Mouse (Mus musculus) adrenal gland, postnatal 14 days (tissue): ENCODE measurements around the gene Abcb5. TPM values are rescaled to one million over a fixed set of nuclear protein-coding genes. Genes with fewer than 3 reads are reported as not detected.

Experiments used
- DNase-seq: peaks from one replicate; pipeline ENCODE4 v3.0.0; 2021; ENCODE audit warnings: mixed read lengths
- total RNA-seq: library from RNA; stranded (reverse); gene quantifications from 2 replicates; pipeline ENCODE4 v1.2.3, GENCODE M21; 2021

The Abcb5 gene
- total RNA-seq, 1 experiment from 2014 or later = 0.19 TPM

DNA sequence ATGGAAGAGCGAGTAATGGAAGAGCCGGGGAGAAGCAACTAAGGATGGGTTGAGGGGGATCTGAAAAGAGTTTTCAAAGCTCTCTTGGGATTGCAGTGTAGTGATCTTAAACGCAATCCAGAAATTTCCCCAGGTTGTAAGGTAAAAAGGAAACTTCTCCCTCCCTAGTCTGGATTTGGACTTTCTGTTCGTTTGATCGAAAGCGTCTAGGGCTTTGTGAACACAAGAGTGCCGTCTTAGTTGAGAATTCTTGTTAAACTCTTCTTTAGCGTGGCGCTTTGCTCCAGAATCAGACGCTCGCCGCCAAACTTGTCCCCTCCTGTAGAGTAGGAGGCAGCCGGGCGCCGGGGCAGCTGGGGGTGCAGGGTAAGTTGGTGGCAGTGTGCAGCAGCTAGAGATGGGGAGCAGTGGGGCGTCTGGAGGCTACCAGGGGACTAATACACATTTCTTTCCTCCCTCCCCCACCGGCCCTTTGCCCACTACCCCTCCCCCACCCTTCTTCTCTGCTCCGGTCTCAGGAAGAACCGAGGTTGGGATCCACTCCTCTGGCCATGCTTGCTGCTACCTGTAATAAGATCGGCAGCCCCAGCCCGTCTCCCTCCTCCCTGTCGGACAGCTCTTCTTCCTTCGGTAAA is 118.2 kb downstream of the Abcb5 start:
- no peak for DNase-seq

DNA sequence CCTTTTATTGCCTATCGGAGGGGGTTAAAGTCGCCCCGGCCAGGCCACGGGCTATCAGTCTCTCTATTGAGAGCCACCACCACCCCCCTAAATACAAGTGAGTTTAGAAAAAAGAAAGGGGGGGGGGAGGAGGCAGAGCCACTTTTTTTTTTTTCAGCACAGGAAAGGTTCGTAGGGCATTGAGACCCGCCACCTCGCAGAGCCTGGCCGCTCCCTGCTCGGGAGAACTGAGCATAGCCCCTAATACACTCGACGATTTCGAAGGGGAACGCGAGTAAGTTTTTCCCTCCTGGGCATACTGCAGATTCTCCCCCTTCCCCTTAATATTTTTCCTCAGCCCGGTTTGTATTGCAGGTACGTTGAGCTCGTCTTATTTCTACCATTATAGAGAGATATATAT is 118.8 kb downstream of the Abcb5 start:
- no peak for DNase-seq

DNA sequence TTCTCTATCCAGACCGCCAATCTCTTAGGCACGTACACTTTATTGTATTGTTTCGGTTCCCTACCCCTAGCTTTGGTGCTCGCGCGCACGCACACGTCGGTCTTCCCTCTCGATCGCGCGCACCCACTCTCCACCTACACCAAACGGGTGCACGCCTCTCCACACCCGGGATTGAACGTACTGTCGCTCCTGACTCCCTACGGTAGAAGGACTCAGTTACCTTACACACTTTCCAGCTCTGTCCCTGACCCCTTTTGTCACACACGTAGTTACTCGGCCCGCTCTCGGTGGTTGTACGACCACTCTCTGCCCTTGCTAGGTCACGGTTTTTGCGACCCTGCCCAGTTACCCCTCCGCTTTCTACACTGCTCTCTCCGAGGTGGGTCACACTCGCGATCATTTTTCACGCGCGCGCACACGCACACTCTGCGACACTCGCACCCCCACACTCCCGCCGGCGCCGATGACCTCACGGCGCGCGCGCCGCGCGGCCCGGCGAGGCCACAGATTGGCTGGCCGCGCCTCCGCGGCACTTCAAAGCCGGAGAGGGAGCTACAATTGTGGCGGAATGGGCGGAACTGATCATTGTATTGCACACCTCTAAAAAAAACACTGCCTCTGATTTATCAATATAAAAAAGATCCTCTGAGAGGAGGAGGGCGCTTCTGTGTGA is 119.4 kb downstream of the Abcb5 start:
- peak; percentile 69 for DNase-seq

DNA sequence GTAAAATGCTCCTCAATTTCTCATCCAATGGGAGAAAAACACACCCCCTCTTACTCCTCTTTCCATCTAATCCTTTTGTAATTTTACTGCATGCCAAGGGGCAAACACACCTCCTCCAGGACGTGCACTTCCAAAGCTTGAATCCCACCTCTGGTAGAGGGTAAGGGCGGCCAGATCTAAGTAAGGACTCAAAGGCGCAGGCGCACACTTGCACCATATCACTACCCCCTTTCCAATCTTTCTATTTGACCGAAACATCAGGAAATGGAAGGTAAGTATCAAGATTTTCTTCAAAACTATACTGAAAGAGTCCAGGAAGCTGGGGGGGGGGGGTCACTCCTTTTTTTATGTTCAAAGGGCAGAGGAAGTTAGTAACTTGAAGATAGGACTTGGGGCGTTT is 120.0 kb downstream of the Abcb5 start, which contains the start of gene Sp8:
Gene Sp8, plus strand, starts transcription at position 109 of the 400 bp plus-strand sequence.
- no peak for DNase-seq

DNA sequence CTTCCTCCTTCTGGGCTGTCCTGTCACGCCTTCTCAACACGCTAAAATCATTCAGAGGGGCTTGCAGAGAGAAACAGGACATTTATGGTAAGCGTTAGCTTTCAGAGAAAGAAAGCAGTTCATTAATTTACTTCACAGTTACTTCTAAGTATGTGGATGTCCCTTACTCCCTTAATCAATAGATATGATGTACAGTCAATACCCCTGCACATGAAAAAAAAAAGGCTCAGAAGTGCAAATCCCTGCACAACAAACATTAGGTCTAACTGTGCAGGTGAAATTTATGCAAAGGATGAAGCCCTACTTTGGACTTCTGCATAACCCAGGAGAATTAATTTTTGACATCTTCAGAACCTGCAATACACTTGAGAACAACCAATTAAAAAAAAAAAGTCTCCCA is 120.9 kb downstream of the Abcb5 start:
- DNase-seq = no peak

DNA sequence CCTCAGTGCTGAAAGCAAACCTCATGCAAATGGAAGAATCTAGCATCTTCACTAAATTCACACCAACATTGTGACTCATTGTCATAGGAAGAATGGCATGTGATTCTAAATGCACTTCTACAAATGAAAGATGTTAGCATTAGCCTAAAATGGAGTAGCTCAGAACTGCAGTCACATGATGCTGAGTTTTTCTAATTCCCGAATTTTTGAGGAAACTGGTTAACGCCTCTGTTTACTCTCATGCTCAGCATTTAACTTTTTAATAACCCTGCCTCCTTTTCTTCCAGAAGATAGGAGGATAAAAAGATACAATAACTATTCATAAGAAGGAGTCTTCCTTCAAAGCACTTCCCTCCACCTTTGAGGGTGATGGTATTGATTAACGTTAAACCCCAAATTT is 121.4 kb downstream of the Abcb5 start:
- no peak for DNase-seq

DNA sequence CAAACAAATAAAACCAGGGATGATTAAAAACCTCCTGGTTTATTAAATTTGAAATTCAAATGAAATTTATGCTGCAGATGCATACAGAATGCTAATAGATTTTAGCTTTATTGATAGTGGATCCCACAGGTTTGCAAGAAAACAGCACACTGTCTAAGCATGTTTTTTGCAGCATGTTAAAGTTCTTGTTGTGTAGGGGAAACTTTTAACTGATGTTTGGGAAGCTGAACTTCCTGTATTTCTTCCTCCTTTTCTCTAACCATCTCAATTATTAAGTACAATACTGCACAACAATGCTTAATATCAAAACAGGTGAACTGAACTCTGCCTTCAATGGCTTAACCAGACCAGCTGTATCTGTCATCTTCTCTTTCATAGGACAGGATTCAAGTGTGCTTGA is 122.1 kb downstream of the Abcb5 start:
- no peak for DNase-seq

DNA sequence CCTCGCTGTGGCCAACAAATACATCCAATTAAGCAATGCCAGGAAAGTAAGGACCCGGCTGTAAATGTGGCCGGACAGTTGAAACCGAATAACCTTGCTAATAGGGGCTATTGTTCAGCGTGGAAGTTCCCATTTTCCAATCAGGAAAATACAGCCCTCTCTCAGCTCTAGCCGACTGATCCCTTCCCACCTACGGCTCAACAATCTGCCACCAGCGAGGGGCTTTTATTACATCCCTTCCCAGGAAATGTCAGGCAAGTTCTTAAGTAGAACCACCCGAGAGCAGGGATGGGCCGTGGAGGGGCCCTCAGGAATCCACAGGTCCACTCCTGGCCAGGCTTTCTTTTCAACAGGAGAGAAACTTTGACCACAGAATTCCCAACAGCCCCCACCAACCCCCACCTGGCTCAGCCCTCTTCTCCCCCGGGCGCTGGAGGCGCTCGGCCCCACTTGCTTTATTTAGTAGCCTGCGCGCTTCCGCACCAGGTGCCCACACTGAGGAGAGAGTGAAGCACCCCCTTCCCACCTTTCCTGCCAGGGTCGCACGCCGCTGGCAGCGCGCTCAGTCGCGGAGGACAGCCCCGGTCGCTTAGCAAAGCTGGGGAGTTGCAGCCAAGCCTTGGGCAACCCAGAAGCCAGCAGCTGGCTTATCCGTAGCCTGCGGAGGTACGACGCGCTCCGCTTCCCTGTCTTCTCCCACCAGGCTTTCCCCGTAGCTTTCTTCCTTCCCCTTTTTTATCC is 123.4 kb downstream of the Abcb5 start:
- no peak for DNase-seq

DNA sequence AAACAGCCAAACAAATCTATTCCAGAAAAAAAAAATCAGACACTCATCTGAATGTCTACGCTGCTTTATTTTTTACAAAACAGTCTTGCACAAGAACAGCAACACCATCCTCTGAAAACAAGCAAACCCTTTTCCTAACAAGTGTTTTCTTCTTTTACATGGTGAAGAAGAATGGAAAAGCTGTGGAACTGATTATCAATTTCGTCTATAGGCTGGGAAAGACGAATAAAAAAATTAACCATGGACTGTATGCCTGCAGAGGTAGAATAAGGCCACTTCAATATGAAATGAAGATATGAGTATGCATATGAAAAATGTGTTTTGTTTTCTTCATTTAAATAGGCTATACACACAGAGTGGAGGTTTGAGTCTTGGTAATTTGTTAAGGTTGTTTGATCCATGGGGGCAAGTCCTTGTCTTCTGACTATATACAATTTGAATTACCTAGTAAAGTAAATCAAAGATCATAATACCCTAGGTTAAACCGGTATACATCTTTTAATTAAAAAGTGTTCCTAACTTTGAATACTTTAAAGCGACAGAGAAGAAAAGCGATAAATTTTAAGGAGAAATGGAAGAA is 124.2 kb downstream of the Abcb5 start:
- no peak for DNase-seq

DNA sequence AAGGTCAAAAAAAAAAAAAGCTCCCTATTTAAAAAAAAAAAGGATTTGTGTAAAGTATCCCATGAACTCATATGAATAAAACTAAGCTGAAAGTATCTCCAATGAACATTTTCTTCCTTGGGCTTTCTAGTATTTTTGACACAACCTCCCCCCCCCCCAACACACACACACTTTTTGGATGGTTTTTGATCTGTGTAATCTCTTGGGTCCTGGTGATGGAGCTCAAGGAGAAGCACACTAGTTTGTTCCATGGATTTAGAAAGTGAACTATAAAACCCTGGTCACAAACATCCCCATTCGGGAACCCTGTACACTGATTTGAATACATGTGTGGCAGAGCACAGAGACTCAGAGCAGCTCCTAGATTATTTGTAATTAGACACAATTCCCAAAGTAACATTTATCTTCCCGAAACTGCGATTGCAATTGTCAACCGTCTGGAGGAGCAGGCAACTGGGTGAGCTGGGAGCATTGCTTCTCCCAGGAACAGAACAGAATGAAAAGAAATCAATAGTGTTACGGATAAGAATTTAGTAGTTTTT is 124.8 kb downstream of the Abcb5 start:
- DNase-seq = no peak

DNA sequence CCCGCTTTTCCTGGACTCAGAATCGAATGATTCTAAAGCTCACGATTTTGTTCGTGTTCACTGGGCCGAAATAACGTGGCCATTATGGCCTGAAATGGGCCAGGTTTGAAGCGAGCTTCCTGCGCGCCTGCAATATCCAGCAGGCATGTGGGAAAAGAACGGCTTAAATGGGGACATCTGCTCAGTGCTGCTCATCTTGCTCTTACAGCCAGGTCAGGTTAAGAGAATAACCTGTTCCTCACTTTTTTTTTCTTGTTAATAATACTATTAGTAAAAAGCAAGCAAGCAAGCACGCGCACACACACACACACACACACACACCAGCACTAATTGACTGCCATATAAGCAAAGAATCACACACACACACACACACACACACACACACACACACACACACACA is 125.4 kb downstream of the Abcb5 start:
- no peak for DNase-seq

DNA sequence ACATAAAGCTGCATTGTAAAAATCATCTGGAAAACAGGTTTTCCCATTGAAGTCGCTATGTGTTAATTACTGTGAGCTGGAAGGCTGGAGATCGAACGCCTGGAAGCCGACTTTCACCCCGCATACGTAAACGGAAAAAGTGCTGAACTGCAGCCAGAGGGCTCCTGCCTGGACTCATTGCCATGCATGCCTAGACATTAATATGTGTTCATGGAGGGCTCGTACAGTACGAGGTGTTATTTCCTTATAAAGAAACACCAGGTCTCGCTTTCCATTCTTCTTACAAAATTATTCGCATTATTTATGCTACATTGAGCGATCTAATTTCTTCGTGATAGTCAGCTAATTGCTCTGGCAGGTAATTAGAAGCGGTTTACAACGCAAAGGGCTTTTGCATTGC is 125.9 kb downstream of the Abcb5 start:
- no peak for DNase-seq

DNA sequence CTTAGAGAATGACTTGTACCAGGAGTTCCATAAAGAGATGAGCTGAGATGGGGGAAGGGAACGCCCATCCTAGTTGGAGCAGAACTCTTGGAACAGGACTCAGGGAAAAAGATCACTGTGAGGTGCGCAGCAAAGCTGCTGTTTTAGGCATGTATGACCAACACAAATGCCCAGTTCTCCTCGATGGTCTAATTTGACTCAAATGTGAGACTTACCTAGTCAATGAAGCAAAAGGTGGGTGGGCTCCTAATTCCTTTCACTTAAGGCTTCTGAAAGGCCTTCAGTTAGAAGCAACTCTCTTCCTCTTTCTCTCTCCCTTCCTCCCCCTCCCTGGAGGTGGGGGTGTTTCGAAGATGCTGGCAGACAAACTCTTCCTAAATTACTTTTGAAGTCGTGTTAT is 126.8 kb downstream of the Abcb5 start:
- DNase-seq = no peak

DNA sequence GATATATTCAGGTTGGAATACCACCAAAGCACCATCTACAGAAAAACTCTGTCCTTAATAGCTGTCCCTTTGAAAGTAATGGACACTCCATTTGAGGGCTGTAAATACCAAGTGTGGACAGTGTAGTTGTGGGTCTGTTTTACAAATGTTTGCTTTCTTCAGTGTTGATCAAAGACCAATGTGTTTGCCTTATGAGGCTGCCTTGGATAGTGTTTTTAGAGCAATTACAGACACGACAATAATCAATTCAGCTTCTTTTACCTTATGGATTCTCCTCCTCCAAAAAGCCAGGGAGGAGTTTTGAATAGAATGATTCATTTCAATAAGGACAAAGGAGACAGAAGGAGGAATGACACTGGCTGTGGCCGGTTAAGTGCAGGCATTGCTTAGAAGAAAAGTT is 128.0 kb downstream of the Abcb5 start:
- DNase-seq = no peak

DNA sequence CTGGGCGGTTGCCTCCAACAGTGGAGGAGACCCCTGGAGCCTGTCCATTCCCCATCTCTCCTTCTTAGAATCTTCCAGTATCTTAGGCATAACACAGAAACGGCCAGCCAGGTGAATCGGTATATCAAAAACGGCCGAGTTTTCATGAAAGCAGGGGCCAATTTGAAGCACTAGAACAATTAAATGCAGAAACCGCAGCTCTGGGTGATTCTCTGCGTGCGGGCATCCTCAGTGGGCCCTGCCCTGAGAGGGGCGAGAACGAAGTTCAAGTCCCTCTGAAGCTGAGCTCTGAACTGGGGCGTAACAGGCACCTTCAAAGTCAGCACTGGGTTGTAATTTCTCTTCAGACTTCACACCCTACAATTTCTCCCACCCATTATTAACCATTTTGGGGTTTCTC is 128.9 kb downstream of the Abcb5 start:
- DNase-seq = no peak

DNA sequence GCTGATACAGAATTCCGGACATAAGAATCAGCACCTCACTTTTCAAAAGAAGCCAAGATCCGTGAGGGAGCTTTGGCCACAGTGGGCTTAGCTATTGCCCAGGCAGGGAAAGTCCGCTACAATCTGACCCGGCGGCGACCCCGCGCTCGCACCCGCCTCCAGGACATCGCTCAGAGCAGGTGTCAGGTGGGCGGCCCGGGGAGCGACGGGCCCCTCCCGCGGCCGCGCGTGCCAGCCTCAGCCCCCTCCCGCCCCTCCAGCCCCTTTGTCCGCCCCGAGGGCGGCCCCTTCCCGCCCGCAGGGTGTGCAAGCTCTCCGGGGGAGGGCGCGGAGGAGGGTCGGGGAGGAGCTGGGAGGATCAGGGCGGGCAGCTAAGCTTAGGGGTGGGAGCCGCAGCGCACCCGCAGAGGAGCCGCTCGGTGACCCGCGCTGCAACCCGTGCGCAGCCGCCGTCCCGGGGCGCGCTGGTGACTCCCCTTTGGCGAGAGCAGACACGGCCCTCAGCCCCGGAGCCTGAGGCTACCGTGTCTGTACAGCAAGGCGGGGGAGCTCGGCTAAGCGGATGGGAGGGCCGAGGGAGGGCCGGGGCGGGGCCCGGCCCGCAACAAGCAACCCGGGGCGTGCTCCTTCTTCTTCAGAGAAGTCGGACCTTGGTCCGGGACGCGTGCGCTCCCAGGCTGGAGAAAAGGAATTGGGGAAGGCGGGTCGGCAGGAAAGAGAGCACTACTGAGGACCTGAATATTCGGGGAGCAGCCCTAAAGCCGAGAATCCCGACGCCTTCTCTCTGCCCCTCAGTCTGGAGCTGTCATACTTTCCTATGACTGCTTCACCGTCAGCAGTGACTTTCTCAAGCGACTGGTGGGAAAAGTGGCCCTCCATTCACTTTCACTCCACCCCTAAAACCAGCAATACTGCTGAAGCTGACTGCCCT is 129.5 kb downstream of the Abcb5 start:
- DNase-seq = peak; percentile 49

DNA sequence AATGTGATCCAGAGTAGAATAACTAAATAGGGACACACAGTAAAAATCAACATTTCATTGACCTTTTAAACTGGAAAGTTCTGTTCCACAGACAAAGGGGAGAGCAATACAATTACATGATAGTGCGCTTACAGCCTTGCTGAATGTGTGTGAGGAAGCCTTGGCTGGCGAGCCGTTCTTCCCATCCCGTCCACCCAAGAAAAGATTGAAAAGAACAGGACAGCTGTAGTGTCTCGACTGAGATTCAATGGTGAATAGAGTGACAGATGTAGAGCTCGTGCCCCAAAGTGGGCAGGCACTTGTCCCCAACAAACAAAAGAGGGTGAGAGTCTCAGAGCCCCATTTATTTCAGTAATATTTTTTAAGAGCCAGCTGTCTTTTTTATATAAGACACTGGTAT is 136.3 kb downstream of the Abcb5 start:
- DNase-seq = no peak
